Mouse (Mus musculus): Measurements from ENCODE around the gene Heca. TPM values are rescaled to one million over a fixed set of nuclear protein-coding genes. Genes with fewer than 3 reads are reported as not detected.

The Heca gene
- total RNA-seq, 2 experiments from 2014 or later, result 19.4 to 21.7 TPM

Other genes with a start within 250 kb of the Heca start
- 55.1 and 55.2 TPM in 2 replicates for gene Cited2, start 224.8 kb downstream of the Heca start, total RNA-seq (2015; ENCODE audit: low replicate concordance)
- 14.9 and 27.0 TPM in 2 replicates for gene Cited2, start 224.8 kb downstream of the Heca start, total RNA-seq (2017; ENCODE audit: low replicate concordance)
- gene Txlnb, start 151.8 kb downstream of the Heca start, total RNA-seq (2015; ENCODE audit: low replicate concordance), result not detected in 2 replicates
- gene Txlnb, start 151.8 kb downstream of the Heca start, total RNA-seq (2017; ENCODE audit: low replicate concordance), result not detected in 2 replicates
- gene Abracl, start 75.2 kb upstream of the Heca start, total RNA-seq (2015; ENCODE audit: low replicate concordance), result 51.4 and 73.2 TPM in 2 replicates
- gene Abracl, start 75.2 kb upstream of the Heca start, total RNA-seq (2017; ENCODE audit: low replicate concordance), result 48.9 and 55.5 TPM in 2 replicates
- gene Reps1, start 107.8 kb upstream of the Heca start, total RNA-seq (2015; ENCODE audit: low replicate concordance), result 23.6 and 27.5 TPM in 2 replicates
- gene Reps1, start 107.8 kb upstream of the Heca start, total RNA-seq (2017; ENCODE audit: low replicate concordance), result 7.2 and 14.7 TPM in 2 replicates

All from erythroblast, adult 5-6 weeks (primary cell).